ENCODE assay signal across 15 mouse cellular contexts in genomic region chr9:44005305-44005704, GRCm38 (mm10). TPM values are rescaled to one million over a fixed set of nuclear protein-coding genes. Genes with fewer than 3 reads are reported as not detected.
DNase-seq lines count a peak whose midpoint lies in the region; ATAC-seq lines count a peak whose summit lies in the region.
"Had no signal": no experiment of that assay in that cellular context is flagged by ENCODE, and none has a peak within 500 bp of the region (broad histone marks: within the 10 kb centered on the region; RNA-seq: fewer than 3 reads in every experiment).

No protein-coding gene starts in this region.

- ATAC-seq in granulocyte monocyte progenitor cell, adult 5-6 weeks (replicated peaks; ENCODE audit: poor library complexity, severe bottlenecking), result peak; percentile 88
- ATAC-seq in megakaryocyte progenitor cell, adult 5-6 weeks (replicated peaks; ENCODE audit: poor library complexity), result peak; percentile 60
- ATAC-seq: forebrain, embryonic 14.5 days had no signal

- DNase-seq in A20 (ENCODE audit: low read depth, low spot score), result peak; percentile 30
- DNase-seq in layer of hippocampus, postnatal 14 days (ENCODE audit: low spot score in 2 of 2), result no peak
- no peak for DNase-seq in layer of hippocampus, adult 9-11 months
- DNase-seq: adrenal gland, adult 2 months; adrenal gland, postnatal 10 days; adrenal gland, postnatal 25 days; cerebellum, adult 11-12 months; cerebellum, adult 2 months; cerebellum, adult 9-10 months; cerebellum, postnatal 10 days; cerebellum, postnatal 25 days; embryo, embryonic 11 days had no signal

RNA-seq across cellular contexts. Expression of gene Thy1, which starts 37.9 kb away (rescaled TPM):
- 3.3 TPM in 1 of 2 replicates, not detected in the other for total RNA-seq in granulocyte monocyte progenitor cell, adult 5-6 weeks (2014; fragmentation: Nextera tagmentation)
- total RNA-seq in granulocyte monocyte progenitor cell, adult 5-6 weeks (2017), result not detected in 2 replicates
- 0.32 and 1.1 TPM in 2 replicates for total RNA-seq in megakaryocyte progenitor cell, adult 5-6 weeks (2015)
- total RNA-seq in megakaryocyte progenitor cell, adult 5-6 weeks (2017), result 0.21 and 1.2 TPM in 2 replicates
- 100 to 1,000 TPM; 779 TPM for total RNA-seq in layer of hippocampus, postnatal 14 days (2021)

Comparison
In these comparisons a context has a peak if more than half of its experiments do, and no peak if none do; other contexts are left out.
1. RNA of gene Thy1, which starts 37.9 kb away (total RNA-seq): 779 TPM in layer of hippocampus, postnatal 14 days; 0.21 to 1.2 TPM in megakaryocyte progenitor cell, adult 5-6 weeks and 3.3 TPM in granulocyte monocyte progenitor cell, adult 5-6 weeks; every median in the first group is over 100 times any median in the second.